Mouse (Mus musculus) hindbrain, embryonic 15.5 days (tissue): ENCODE data around the gene Gm21739. TPM values are rescaled to one million over a fixed set of nuclear protein-coding genes. Genes with fewer than 3 reads are reported as not detected.
"Not testable (repeated sequence)": the region's sequence is repeated elsewhere in the genome, so short reads cannot be mapped to it uniquely, and the experiment has no call there.

Experiments used
- ATAC-seq: fragments of 200-750 bp; cut with Nextera tagmentation; 2 replicates; pipeline ENCODE4 v1.8.0; 2017; ENCODE audit warnings: low read depth, moderate number of reproducible peaks, moderate TSS enrichment; ENCODE audit not compliant: low FRiP score
- H3K27ac ChIP-seq: fragments of 300-500 bp; sonication (generic); replicated peaks from 2 replicates; pipeline ENCODE4 v1.5.1; 2015; ENCODE audit warnings: mild to moderate bottlenecking, inconsistent platforms
- H3K27me3 ChIP-seq: fragments of 300-500 bp; sonication (generic); 2 replicates; pipeline ENCODE4 v1.6.1; 2015; ENCODE audit warnings: control low read depth, inconsistent platforms
- H3K36me3 ChIP-seq: fragments of 300-500 bp; sonication (generic); 2 replicates; pipeline ENCODE4 v1.6.1; 2015; ENCODE audit warnings: control low read depth, inconsistent platforms
- H3K4me1 ChIP-seq: fragments of 300-500 bp; sonication (generic); replicated peaks from 2 replicates; pipeline ENCODE4 v1.6.1; 2015; ENCODE audit warnings: control low read depth, inconsistent platforms
- H3K4me2 ChIP-seq: fragments of 300-500 bp; sonication (generic); 2 replicates; pipeline ENCODE4 v1.6.1; 2015; ENCODE audit warnings: moderate library complexity, mild to moderate bottlenecking, inconsistent platforms
- H3K4me3 ChIP-seq: fragments of 300-500 bp; sonication (generic); 2 replicates; pipeline ENCODE4 v1.5.1; 2015; ENCODE audit warnings: mild to moderate bottlenecking, inconsistent platforms
- H3K9ac ChIP-seq: fragments of 300-500 bp; sonication (generic); 2 replicates; pipeline ENCODE4 v1.6.1; 2015; ENCODE audit warnings: inconsistent platforms
- H3K9me3 ChIP-seq: fragments of 300-500 bp; sonication (generic); 2 replicates; pipeline ENCODE4 v1.6.1; 2016; ENCODE audit warnings: control low read depth, inconsistent platforms
- WGBS: fragments of 180-500 bp; shearing (Covaris S2); methylation state at CpG from one replicate; pipeline ENCODE4 v1.1.7; 2015; 5-methylcytosine and 5-hydroxymethylcytosine counted together
- polyA plus RNA-seq: library from polyadenylated mRNA; unstranded; fragments of >200 nt; fragmentation: Nextera tagmentation; extraction: Ambion mirVana; gene quantifications from 2 replicates; pipeline ENCODE4 v1.2.1, GENCODE M21; 2015

Gm21739 gene
- not detected in 2 replicates for polyA plus RNA-seq

DNA sequence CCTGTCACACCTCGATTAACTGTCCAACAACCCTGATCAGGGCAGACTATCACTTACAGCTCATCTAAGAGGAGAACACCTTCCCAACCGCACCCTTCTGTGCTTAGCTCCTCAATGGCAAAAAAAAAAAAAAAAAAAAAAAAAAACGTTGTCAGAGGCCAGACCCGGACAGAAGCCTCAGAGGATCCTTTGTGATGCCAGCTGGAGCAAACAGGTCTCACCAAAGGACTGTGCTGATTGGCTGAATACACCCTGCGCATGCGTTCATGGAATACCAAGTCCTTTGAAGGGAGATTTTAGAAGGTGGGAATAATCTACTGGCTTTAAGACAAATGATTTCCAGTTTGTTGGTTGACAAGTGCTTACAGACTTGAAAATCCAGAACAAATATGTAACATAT, at the start of gene Gm21739:
Gene Gm21739 (minus strand): TSS at position 101 of the 400 bp plus-strand sequence.
- not testable (repeated sequence) for H3K36me3 ChIP-seq, H3K27ac ChIP-seq, ATAC-seq, H3K27me3 ChIP-seq, H3K4me2 ChIP-seq, H3K4me1 ChIP-seq, H3K9ac ChIP-seq, H3K9me3 ChIP-seq, H3K4me3 ChIP-seq
- WGBS = no CpG with 5 or more reads among the region's 6 CpGs
